Mouse (Mus musculus): Measurements from ENCODE around the gene 1500009C09Rik. TPM values are rescaled to one million over a fixed set of nuclear protein-coding genes. Genes with fewer than 3 reads are reported as not detected.
"Not testable (repeated sequence)": the region's sequence is repeated elsewhere in the genome, so short reads cannot be mapped to it uniquely, and the experiment has no call there.

The 1500009C09Rik gene
- total RNA-seq, 2 experiments from 2014 or later = 93.7 to 101 TPM

- no peak for DNase-seq (ENCODE audit: low spot score in 2 of 2)
Measured at GRCm38 (mm10) chr15:82218778-82219666, 33.2 kb upstream of the 1500009C09Rik start.

GRCm38 (mm10) chr15:82220003-82220675, 32.1 kb upstream of the 1500009C09Rik start:
- no peak for DNase-seq (ENCODE audit: low spot score in 2 of 2)

GRCm38 (mm10) chr15:82221104-82221860, 30.9 kb upstream of the 1500009C09Rik start:
- DNase-seq (ENCODE audit: low spot score in 2 of 2) = no peak

- no peak for DNase-seq (ENCODE audit: low spot score in 2 of 2)
Measured at GRCm38 (mm10) chr15:82223251-82223650, 28.9 kb upstream of the 1500009C09Rik start.

GRCm38 (mm10) chr15:82223657-82224601, 28.3 kb upstream of the 1500009C09Rik start, which contains the start of gene Tnfrsf13c:
Tnfrsf13c (minus strand) TSS chr15:82224369.
- no peak for DNase-seq (ENCODE audit: low spot score in 2 of 2)

- no peak for DNase-seq (ENCODE audit: low spot score in 2 of 2)
Measured at GRCm38 (mm10) chr15:82224602-82225215, 27.5 kb upstream of the 1500009C09Rik start.

- DNase-seq (ENCODE audit: low spot score in 2 of 2) = no peak
Measured at GRCm38 (mm10) chr15:82225769-82226168, 26.4 kb upstream of the 1500009C09Rik start.

- DNase-seq (ENCODE audit: low spot score in 2 of 2) = no peak
Measured at GRCm38 (mm10) chr15:82229542-82230045, 22.6 kb upstream of the 1500009C09Rik start.

- no peak for DNase-seq (ENCODE audit: low spot score in 2 of 2)
Measured at GRCm38 (mm10) chr15:82230098-82230611, 22.0 kb upstream of the 1500009C09Rik start.

GRCm38 (mm10) chr15:82231100-82231499, 21.1 kb upstream of the 1500009C09Rik start:
- no peak for DNase-seq (ENCODE audit: low spot score in 2 of 2)

- DNase-seq (ENCODE audit: low spot score in 2 of 2) = no peak
Measured at GRCm38 (mm10) chr15:82231591-82232378, 20.4 kb upstream of the 1500009C09Rik start.

- no peak for DNase-seq (ENCODE audit: low spot score in 2 of 2)
Measured at GRCm38 (mm10) chr15:82232651-82233050, 19.5 kb upstream of the 1500009C09Rik start.

- no peak for DNase-seq (ENCODE audit: low spot score in 2 of 2)
Measured at GRCm38 (mm10) chr15:82235661-82236060, 16.5 kb upstream of the 1500009C09Rik start.

GRCm38 (mm10) chr15:82236565-82236964, 15.6 kb upstream of the 1500009C09Rik start:
- DNase-seq (ENCODE audit: low spot score in 2 of 2) = peak; percentile 82 to 85

- no peak for DNase-seq (ENCODE audit: low spot score in 2 of 2)
Measured at GRCm38 (mm10) chr15:82243311-82243710, 8.9 kb upstream of the 1500009C09Rik start.

- no peak for DNase-seq (ENCODE audit: low spot score in 2 of 2)
Measured at GRCm38 (mm10) chr15:82243742-82244114, 8.5 kb upstream of the 1500009C09Rik start.

GRCm38 (mm10) chr15:82244115-82244804, 7.9 kb upstream of the 1500009C09Rik start, which contains the start of gene Cenpm:
Cenpm (minus strand) TSS chr15:82244748.
- peak; percentile 94 for DNase-seq (ENCODE audit: low spot score in 2 of 2)

- DNase-seq (ENCODE audit: low spot score in 2 of 2) = not testable (repeated sequence)
Measured at GRCm38 (mm10) chr15:82244805-82245161, 7.4 kb upstream of the 1500009C09Rik start.
